Mouse (Mus musculus) kidney, postnatal 0 days (tissue): ENCODE measurements around the gene Hint1. TPM values are rescaled to one million over a fixed set of nuclear protein-coding genes. Genes with fewer than 3 reads are reported as not detected.

Experiments used
- ATAC-seq: fragments of 200-750 bp; cut with Nextera tagmentation; replicated peaks from 2 replicates; pipeline ENCODE4 v1.8.0; 2017; ENCODE audit warnings: low read depth, moderate number of reproducible peaks, moderate TSS enrichment, moderate library complexity; ENCODE audit not compliant: low FRiP score
- DNase-seq: peaks from one replicate; pipeline ENCODE4 v3.0.0-alpha.2; 2016; ENCODE audit warnings: low spot score
- H3K27ac ChIP-seq: fragments of 300-500 bp; sonication (generic); 2 replicates; pipeline ENCODE4 v1.5.1; 2014; ENCODE audit warnings: mild to moderate bottlenecking
- H3K27me3 ChIP-seq: fragments of 300-500 bp; sonication (generic); 2 replicates; pipeline ENCODE4 v1.6.1; 2014; ENCODE audit warnings: low read length, mixed read lengths; ENCODE audit not compliant: insufficient read depth
- H3K36me3 ChIP-seq: fragments of 300-500 bp; sonication (generic); 2 replicates; pipeline ENCODE4 v1.6.1; 2014; ENCODE audit warnings: low read length, mixed read lengths; ENCODE audit not compliant: insufficient read depth
- H3K4me1 ChIP-seq: fragments of 300-500 bp; sonication (generic); replicated peaks from 2 replicates; pipeline ENCODE4 v1.6.1; 2014; ENCODE audit warnings: antibody characterized with exemption, low read length, mixed read lengths; ENCODE audit not compliant: insufficient read depth
- H3K4me2 ChIP-seq: fragments of 300-500 bp; sonication (generic); 2 replicates; pipeline ENCODE4 v1.6.1; 2014; ENCODE audit warnings: mild to moderate bottlenecking, low read length, moderate library complexity, mixed read lengths
- H3K4me3 ChIP-seq: fragments of 300-500 bp; sonication (generic); replicated peaks from 2 replicates; pipeline ENCODE4 v1.5.1; 2014; ENCODE audit warnings: low read depth, low read length
- H3K9ac ChIP-seq: fragments of 300-500 bp; sonication (generic); 2 replicates; pipeline ENCODE4 v1.6.1; 2014; ENCODE audit warnings: low read depth, low read length
- H3K9me3 ChIP-seq: fragments of 300-500 bp; sonication (generic); replicated peaks from 2 replicates; pipeline ENCODE4 v1.6.1; 2016; ENCODE audit warnings: low read length, inconsistent platforms, mixed read lengths
- CTCF ChIP-seq: IDR thresholded peaks from 2 replicates; pipeline ENCODE4 v1.5.1; 2016; ENCODE audit warnings: antibody characterized with exemption, low read depth, mild to moderate bottlenecking, moderate library complexity
- WGBS: fragments of 180-500 bp; shearing (Covaris S2); extraction: QIAGEN DNeasy Blood & Tissue Kit; methylation state at CpG from one replicate; pipeline ENCODE4 v1.1.7; 2014; 5-methylcytosine and 5-hydroxymethylcytosine counted together
- polyA plus RNA-seq: library from polyadenylated mRNA; unstranded; fragments of >200 nt; fragmentation: Nextera tagmentation; extraction: Ambion mirVana; gene quantifications from 2 replicates; pipeline ENCODE4 v1.2.1, GENCODE M21; 2015

Gene Hint1
- polyA plus RNA-seq, 1 experiment from 2014 or later, result 1,085 TPM

GRCm38 (mm10) chr11:54867903-54868434 is 1.8 kb downstream of the Hint1 start:
- H3K9ac ChIP-seq, result no peak overlapping the region
- H3K36me3 ChIP-seq, result peaks cover 23% of the 10 kb centered on the region
- H3K9me3 ChIP-seq, result no peaks in the 10 kb centered on the region
- no peak for ATAC-seq
- WGBS, result 66% methylated on average over 3 of the region's 3 CpGs
- DNase-seq, result no peak
- no peak overlapping the region for H3K27ac ChIP-seq
- 0 out of 2 replicates have a peak, but pooled peaks cover 14% of the 10 kb centered on the region for H3K4me1 ChIP-seq
- H3K4me3 ChIP-seq, result no peak overlapping the region
- no peaks in the 10 kb centered on the region for H3K27me3 ChIP-seq
- peak overlapping the region; percentile 60 for H3K4me2 ChIP-seq
- no peak for TF ChIP-seq CTCF

DNA sequence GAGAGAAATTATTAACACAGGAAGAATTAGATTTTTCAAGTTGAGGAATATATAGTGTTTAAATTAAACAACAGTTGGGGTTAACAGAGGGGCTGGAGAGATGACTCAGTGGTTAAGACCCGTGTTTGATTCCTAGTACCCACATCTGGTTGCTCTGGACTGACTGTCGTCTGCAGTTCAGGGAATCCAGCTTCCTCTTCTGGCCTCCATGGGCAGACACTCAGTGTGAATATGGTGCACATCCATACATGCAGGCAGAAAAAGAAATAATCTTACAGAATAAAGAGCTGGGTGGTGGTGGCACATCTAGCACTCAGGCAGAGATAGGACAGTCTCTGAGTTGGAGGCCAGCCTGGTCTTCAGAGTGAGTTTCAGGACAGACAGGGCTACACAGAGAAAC is 2.3 kb downstream of the Hint1 start:
- no peaks in the 10 kb centered on the region for H3K27me3 ChIP-seq
- TF ChIP-seq CTCF, result no peak
- WGBS, result 66% methylated on average over 2 of the region's 2 CpGs
- no peaks in the 10 kb centered on the region for H3K9me3 ChIP-seq
- H3K36me3 ChIP-seq, result peaks cover 23% of the 10 kb centered on the region
- H3K9ac ChIP-seq, result no peak overlapping the region
- no peak overlapping the region for H3K4me3 ChIP-seq
- H3K4me2 ChIP-seq, result no peak overlapping the region
- 0 out of 2 replicates have a peak, but pooled peaks cover 14% of the 10 kb centered on the region for H3K4me1 ChIP-seq
- ATAC-seq (no peak), DNase-seq (no peak)
- no peak overlapping the region for H3K27ac ChIP-seq

DNA sequence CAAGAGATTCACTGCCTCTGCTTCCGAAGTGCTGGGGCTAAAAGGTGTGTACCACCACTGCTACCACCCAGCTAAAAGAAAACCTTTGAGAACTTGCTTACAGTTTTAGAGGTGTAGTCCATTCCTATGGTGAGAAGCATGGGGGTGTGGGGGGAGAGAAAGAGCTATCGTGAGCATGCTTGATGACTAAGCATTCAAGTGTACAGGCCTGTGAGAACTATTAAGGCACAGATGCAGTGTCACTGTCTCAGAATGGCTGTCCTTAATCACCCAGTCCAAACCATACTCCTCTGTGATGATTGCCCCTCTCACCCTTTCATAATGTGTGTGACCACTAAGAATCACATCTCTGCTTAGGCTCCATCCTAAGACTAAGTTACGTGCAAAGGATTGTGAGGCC is 3.1 kb downstream of the Hint1 start:
- 87% methylated on average over 3 of the region's 3 CpGs for WGBS
- H3K4me1 ChIP-seq, result 0 out of 2 replicates have a peak, but pooled peaks cover 14% of the 10 kb centered on the region
- no peaks in the 10 kb centered on the region for H3K9me3 ChIP-seq
- no peak overlapping the region for H3K4me2 ChIP-seq
- ATAC-seq (no peak), DNase-seq (no peak)
- H3K36me3 ChIP-seq, result peaks cover 27% of the 10 kb centered on the region
- no peak for TF ChIP-seq CTCF
- H3K27me3 ChIP-seq, result no peaks in the 10 kb centered on the region
- H3K9ac ChIP-seq, result no peak overlapping the region
- no peak overlapping the region for H3K27ac ChIP-seq
- no peak overlapping the region for H3K4me3 ChIP-seq

DNA sequence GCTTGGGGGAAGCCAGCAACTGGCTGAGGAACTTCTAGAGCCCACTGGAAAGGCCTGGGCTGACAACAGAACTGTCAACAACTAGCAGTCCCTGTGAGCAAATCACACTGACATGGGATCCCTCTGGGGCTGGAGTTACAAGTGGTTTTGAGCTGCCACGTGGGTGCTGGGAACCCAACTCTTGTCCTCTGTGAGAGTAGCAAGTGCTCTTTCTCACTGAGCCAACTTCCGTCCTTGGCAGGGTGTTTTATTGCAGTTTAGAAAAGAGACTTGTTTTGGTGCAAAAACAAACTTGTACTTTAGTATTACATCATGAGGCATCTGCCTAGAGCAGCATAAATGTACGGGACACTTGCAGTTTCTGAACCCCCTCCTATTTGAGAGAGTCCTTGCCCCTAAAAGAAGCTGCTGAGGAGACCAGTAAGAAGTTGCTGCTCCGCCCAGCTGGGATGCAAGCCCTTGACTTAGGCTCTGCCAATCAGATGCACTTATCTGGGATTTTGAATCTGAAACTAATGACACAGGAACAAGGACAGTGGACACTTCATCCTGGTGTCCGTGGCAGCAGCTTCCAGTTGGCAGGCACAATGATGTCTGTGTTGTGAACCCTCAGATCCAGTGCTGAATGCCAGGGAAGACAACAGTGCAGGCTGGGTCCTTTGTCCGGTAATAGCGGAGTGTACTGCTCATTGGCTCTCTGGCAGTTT is 5.8 kb downstream of the Hint1 start:
- H3K27ac ChIP-seq, result no peak overlapping the region
- H3K9ac ChIP-seq, result no peak overlapping the region
- WGBS, result 81% methylated on average over 7 of the region's 7 CpGs
- no peak for TF ChIP-seq CTCF
- no peak overlapping the region for H3K4me3 ChIP-seq
- DNase-seq (no peak), ATAC-seq (no peak)
- no peaks in the 10 kb centered on the region for H3K27me3 ChIP-seq
- H3K4me1 ChIP-seq, result 0 out of 2 replicates have a peak, but pooled peaks cover 14% of the 10 kb centered on the region
- H3K4me2 ChIP-seq, result no peak overlapping the region
- H3K9me3 ChIP-seq, result no peaks in the 10 kb centered on the region
- peaks cover 27% of the 10 kb centered on the region for H3K36me3 ChIP-seq

GRCm38 (mm10) chr11:54876031-54876430 is 9.8 kb downstream of the Hint1 start:
- Histone ChIP-seq H3K27ac (no peak overlapping the region), H3K4me1 (peaks cover 4% of the 10 kb centered on the region; the same call in 1 of the 2 replicates), H3K9me3 (no peaks in the 10 kb centered on the region), H3K36me3 (peaks cover 15% of the 10 kb centered on the region; the same call in 1 of the 2 replicates), H3K4me3 (no peak overlapping the region), H3K9ac (no peak overlapping the region), H3K27me3 (no peaks in the 10 kb centered on the region), H3K4me2 (no peak overlapping the region)
- 92% methylated on average over 5 of the region's 5 CpGs for WGBS
- DNase-seq (no peak), ATAC-seq (no peak)
- no peak for TF ChIP-seq CTCF

- 80% methylated on average over 6 of the region's 6 CpGs for WGBS
- DNase-seq, result no peak
- Histone ChIP-seq H3K9me3 (no peaks in the 10 kb centered on the region), H3K27ac (no peak overlapping the region), H3K36me3 (peaks cover 3% of the 10 kb centered on the region; the same call in 1 of the 2 replicates), H3K4me1 (peaks cover 17% of the 10 kb centered on the region; the same call in 1 of the 2 replicates), H3K4me3 (no peak overlapping the region), H3K27me3 (no peaks in the 10 kb centered on the region), H3K9ac (no peak overlapping the region), H3K4me2 (no peak overlapping the region)
- no peak for TF ChIP-seq CTCF
- ATAC-seq, result no peak
Observed at GRCm38 (mm10) chr11:54878893-54879292, 12.7 kb downstream of the Hint1 start.
